Mouse (Mus musculus) erythroblast, embryonic 14.5 days (primary cell): Measurements from ENCODE around the gene Hcrtr1. TPM values are rescaled to one million over a fixed set of nuclear protein-coding genes. Genes with fewer than 3 reads are reported as not detected.

ENCODE experiments used
- H3K27me3 ChIP-seq: 2 replicates; pipeline ENCODE4 v1.6.1; 2012; ENCODE audit warnings: inconsistent platforms; ENCODE audit not compliant: control insufficient read depth
- H3K36me3 ChIP-seq: 2 replicates; pipeline ENCODE4 v1.6.1; 2012; ENCODE audit warnings: mild to moderate bottlenecking, inconsistent platforms; ENCODE audit not compliant: control insufficient read depth
- H3K4me1 ChIP-seq: 2 replicates; pipeline ENCODE4 v1.6.1; 2012; ENCODE audit warnings: inconsistent platforms; ENCODE audit not compliant: control insufficient read depth
- H3K4me3 ChIP-seq: replicated peaks from 2 replicates; pipeline ENCODE3; 2012; ENCODE audit warnings: moderate library complexity, mild to moderate bottlenecking, inconsistent platforms
- H3K9me3 ChIP-seq: 2 replicates; pipeline ENCODE4 v1.6.1; 2012; ENCODE audit warnings: low read length, inconsistent platforms, mixed read lengths; ENCODE audit not compliant: control insufficient read depth
- GATA1 ChIP-seq: IDR thresholded peaks from 2 replicates; pipeline ENCODE4 v1.6.1; 2012; ENCODE audit warnings: low read length, inconsistent platforms, mixed read lengths
- TAL1 ChIP-seq: IDR thresholded peaks from 3 replicates; pipeline ENCODE4 v1.6.1; 2012; ENCODE audit warnings: low read length, inconsistent platforms, mixed read lengths
- polyA plus RNA-seq: library from polyadenylated mRNA; stranded (reverse); fragments of >175 nt; gene quantifications from 2 replicates; pipeline ENCODE4 v1.2.3, GENCODE M21; 2012

The Hcrtr1 gene
- polyA plus RNA-seq, 1 experiment = not detected

- no peak for TF ChIP-seq TAL1
- TF ChIP-seq GATA1 = no peak
- peaks cover 92% of the 10 kb centered on the region for H3K36me3 ChIP-seq
- peaks cover 48% of the 10 kb centered on the region for H3K27me3 ChIP-seq
- H3K9me3 ChIP-seq = no peaks in the 10 kb centered on the region
- H3K4me3 ChIP-seq = no peak overlapping the region
- peaks cover 63% of the 10 kb centered on the region for H3K4me1 ChIP-seq
These were observed 30.3 kb upstream of the Hcrtr1 start for GRCm38 (mm10) chr4:130169411-130169971.

GRCm38 (mm10) chr4:130168280-130169183 is 29.4 kb upstream of the Hcrtr1 start:
- H3K9me3 ChIP-seq = no peaks in the 10 kb centered on the region
- peaks cover 92% of the 10 kb centered on the region for H3K36me3 ChIP-seq
- peaks cover 54% of the 10 kb centered on the region for H3K4me1 ChIP-seq
- peaks cover 48% of the 10 kb centered on the region for H3K27me3 ChIP-seq
- no peak overlapping the region for H3K4me3 ChIP-seq
- TF ChIP-seq TAL1 = no peak
- no peak for TF ChIP-seq GATA1

GRCm38 (mm10) chr4:130167814-130168213 is 28.7 kb upstream of the Hcrtr1 start:
- Histone ChIP-seq H3K4me1 (peaks cover 47% of the 10 kb centered on the region), H3K36me3 (peaks cover 86% of the 10 kb centered on the region), H3K9me3 (no peaks in the 10 kb centered on the region), H3K4me3 (no peak overlapping the region), H3K27me3 (peaks cover 52% of the 10 kb centered on the region)
- TF ChIP-seq TAL1 = no peak; the same call in 2 of the 3 replicates
- no peak for TF ChIP-seq GATA1

GRCm38 (mm10) chr4:130167321-130167720 is 28.2 kb upstream of the Hcrtr1 start:
- Histone ChIP-seq H3K4me1 (peaks cover 42% of the 10 kb centered on the region), H3K4me3 (no peak overlapping the region), H3K9me3 (no peaks in the 10 kb centered on the region), H3K27me3 (peaks cover 57% of the 10 kb centered on the region), H3K36me3 (peaks cover 81% of the 10 kb centered on the region)
- TF ChIP-seq GATA1 = no peak
- TF ChIP-seq TAL1 = no peak

- Histone ChIP-seq H3K36me3 (peaks cover 73% of the 10 kb centered on the region), H3K27me3 (peaks cover 65% of the 10 kb centered on the region), H3K9me3 (no peaks in the 10 kb centered on the region), H3K4me3 (no peak overlapping the region), H3K4me1 (peaks cover 34% of the 10 kb centered on the region)
- no peak for TF ChIP-seq TAL1
- no peak for TF ChIP-seq GATA1
These were observed 27.4 kb upstream of the Hcrtr1 start for GRCm38 (mm10) chr4:130166592-130166991.

- TF ChIP-seq GATA1 (no peak), TAL1 (no peak)
- Histone ChIP-seq H3K9me3 (no peaks in the 10 kb centered on the region), H3K27me3 (peaks cover 69% of the 10 kb centered on the region)
These were observed 26.9 kb upstream of the Hcrtr1 start for GRCm38 (mm10) chr4:130166061-130166460.

GRCm38 (mm10) chr4:130164121-130164520 is 25.0 kb upstream of the Hcrtr1 start:
- peaks cover 14% of the 10 kb centered on the region for H3K4me1 ChIP-seq
- no peak overlapping the region for H3K4me3 ChIP-seq
- no peaks in the 10 kb centered on the region for H3K9me3 ChIP-seq
- TF ChIP-seq TAL1 (no peak), GATA1 (no peak)
- H3K36me3 ChIP-seq = peaks cover 49% of the 10 kb centered on the region
- H3K27me3 ChIP-seq = peaks cover 78% of the 10 kb centered on the region

More at GRCm38 (mm10) chr4:130166061-130166460, 26.9 kb upstream of the Hcrtr1 start:
- H3K4me1 ChIP-seq = peaks cover 29% of the 10 kb centered on the region
- H3K36me3 ChIP-seq = peaks cover 68% of the 10 kb centered on the region
- H3K4me3 ChIP-seq = no peak overlapping the region

GRCm38 (mm10) chr4:130163391-130163861 is 24.3 kb upstream of the Hcrtr1 start:
- H3K9me3 ChIP-seq = no peaks in the 10 kb centered on the region
- H3K4me1 ChIP-seq = peaks cover 8% of the 10 kb centered on the region
- H3K27me3 ChIP-seq = peaks cover 74% of the 10 kb centered on the region
- TF ChIP-seq TAL1 (no peak), GATA1 (no peak)
- peaks cover 42% of the 10 kb centered on the region for H3K36me3 ChIP-seq
- no peak overlapping the region for H3K4me3 ChIP-seq

GRCm38 (mm10) chr4:130161349-130161748 is 22.2 kb upstream of the Hcrtr1 start:
- peaks cover 68% of the 10 kb centered on the region for H3K27me3 ChIP-seq
- no peaks in the 10 kb centered on the region; the same call in 1 of the 2 replicates for H3K4me1 ChIP-seq
- H3K4me3 ChIP-seq = no peak overlapping the region
- H3K9me3 ChIP-seq = no peaks in the 10 kb centered on the region
- TF ChIP-seq GATA1 = no peak
- no peak for TF ChIP-seq TAL1
- H3K36me3 ChIP-seq = peaks cover 21% of the 10 kb centered on the region
